Mouse (Mus musculus) neural tube, postnatal 0 days (tissue): Measurements from ENCODE around the gene Cntln. TPM values are rescaled to one million over a fixed set of nuclear protein-coding genes. Genes with fewer than 3 reads are reported as not detected.

Experiments used
- polyA plus RNA-seq: library from polyadenylated mRNA; unstranded; fragments of >200 nt; fragmentation: Nextera tagmentation; extraction: Ambion mirVana; gene quantifications from 2 replicates; pipeline ENCODE4 v1.2.1, GENCODE M21; 2015

Cntln gene
- polyA plus RNA-seq = 7.2 and 7.6 TPM in 2 replicates

DNA sequence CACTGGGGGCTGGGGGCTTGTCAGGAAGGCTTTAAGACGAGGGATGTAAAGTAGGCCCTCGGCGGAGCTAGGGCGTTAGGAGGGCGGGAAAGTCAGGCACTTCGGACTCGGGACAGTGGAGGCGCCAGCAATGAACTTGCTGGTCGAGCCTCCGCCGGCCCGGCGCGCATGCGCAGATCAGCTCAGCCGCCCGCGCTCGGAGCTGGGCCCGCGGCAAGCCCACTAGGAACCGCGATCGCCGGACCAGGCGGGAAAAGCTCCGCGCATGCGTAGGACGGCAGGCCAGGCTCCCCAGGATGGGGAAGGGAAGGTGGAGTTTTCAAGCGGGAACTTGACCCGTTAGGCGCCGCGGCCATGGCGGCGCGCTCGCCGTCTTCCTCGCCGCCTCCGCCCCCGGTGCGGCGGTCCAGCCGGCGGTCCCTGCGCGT, at the start of gene Cntln:
Gene Cntln, plus strand, starts transcription at position 199 of the 428 bp plus-strand sequence.

Other genes starting within 250 kb of the Cntln start
- gene Bnc2, start 209.0 kb upstream of the Cntln start, polyA plus RNA-seq = 9.7 and 9.8 TPM in 2 replicates